Mouse (Mus musculus): ENCODE measurements around the gene Sbf2. TPM values are rescaled to one million over a fixed set of nuclear protein-coding genes. Genes with fewer than 3 reads are reported as not detected.
A peak's percentile ranks its signal among the peaks of the same experiment; 100 is the strongest.

The Sbf2 gene
- total and polyA plus RNA-seq, 2 experiments = 7.2 to 19.6 TPM

- no peak overlapping the region for H3K4me3 ChIP-seq (ENCODE audit: insufficient read depth, low read depth, low read length)
- H3K27ac ChIP-seq (replicated peaks; ENCODE audit: insufficient read depth, low read depth, low read length) = no peak overlapping the region
- no peaks in the 10 kb centered on the region for H3K27me3 ChIP-seq (ENCODE audit: control insufficient read depth, insufficient read depth, low read length)
- H3K79me2 ChIP-seq (ENCODE audit: control insufficient read depth, insufficient read depth, low read length) = no peaks in the 10 kb centered on the region
- H3K9ac ChIP-seq (ENCODE audit: low read depth, low read length) = no peak overlapping the region
- H3K36me3 ChIP-seq (ENCODE audit: control insufficient read depth, insufficient read depth, low read length) = peaks cover 9% of the 10 kb centered on the region; the same call in 1 of the 2 replicates
- H3K4me1 ChIP-seq (ENCODE audit: control insufficient read depth, insufficient read depth, low read length) = no peaks in the 10 kb centered on the region
- 91% methylated on average over 7 of the region's 7 CpGs for WGBS
- TF ChIP-seq CTCF (IDR thresholded peaks at IDR 0.05; ENCODE audit: low read depth, low read length) = no peak
- no peak for TF ChIP-seq POLR2A (IDR thresholded peaks at IDR 0.05; ENCODE audit: extremely low read depth, insufficient read depth, low read length)
- no peak for DNase-seq (ENCODE audit: extremely low read depth, low read depth, low spot score)
These were observed 344.3 kb downstream of the Sbf2 start for GRCm38 (mm10) chr7:110270455-110270854.

GRCm38 (mm10) chr7:110269777-110270176 lies 344.9 kb downstream of the Sbf2 start:
- DNase-seq (ENCODE audit: extremely low read depth, low read depth, low spot score) = no peak
- H3K79me2 ChIP-seq (ENCODE audit: control insufficient read depth, insufficient read depth, low read length) = no peaks in the 10 kb centered on the region
- H3K27me3 ChIP-seq (ENCODE audit: control insufficient read depth, insufficient read depth, low read length) = no peaks in the 10 kb centered on the region
- H3K4me3 ChIP-seq (ENCODE audit: insufficient read depth, low read depth, low read length) = no peak overlapping the region
- H3K36me3 ChIP-seq (ENCODE audit: control insufficient read depth, insufficient read depth, low read length) = peaks cover 7% of the 10 kb centered on the region; the same call in 1 of the 2 replicates
- H3K4me1 ChIP-seq (ENCODE audit: control insufficient read depth, insufficient read depth, low read length) = no peaks in the 10 kb centered on the region
- no peak overlapping the region for H3K9ac ChIP-seq (ENCODE audit: low read depth, low read length)
- no peak overlapping the region for H3K27ac ChIP-seq (replicated peaks; ENCODE audit: insufficient read depth, low read depth, low read length)
- no peak for TF ChIP-seq CTCF (IDR thresholded peaks at IDR 0.05; ENCODE audit: low read depth, low read length)
- TF ChIP-seq POLR2A (IDR thresholded peaks at IDR 0.05; ENCODE audit: extremely low read depth, insufficient read depth, low read length) = no peak
- 92% methylated on average over 14 of the region's 14 CpGs for whole genome bisulfite sequencing

- TF ChIP-seq POLR2A (IDR thresholded peaks at IDR 0.05; ENCODE audit: extremely low read depth, insufficient read depth, low read length) = no peak
- TF ChIP-seq CTCF (IDR thresholded peaks at IDR 0.05; ENCODE audit: low read depth, low read length) = no peak
- 81% methylated on average over 4 of the region's 4 CpGs for WGBS
- H3K27ac ChIP-seq (replicated peaks; ENCODE audit: insufficient read depth, low read depth, low read length) = no peak overlapping the region
These were observed 346.2 kb downstream of the Sbf2 start for GRCm38 (mm10) chr7:110268511-110268910.

GRCm38 (mm10) chr7:110267994-110268393 lies 346.7 kb downstream of the Sbf2 start:
- DNase-seq (ENCODE audit: extremely low read depth, low read depth, low spot score) = no peak

More at GRCm38 (mm10) chr7:110268511-110268910, 346.2 kb downstream of the Sbf2 start:
- DNase-seq (ENCODE audit: extremely low read depth, low read depth, low spot score) = no peak
- H3K79me2 ChIP-seq (ENCODE audit: control insufficient read depth, insufficient read depth, low read length) = no peaks in the 10 kb centered on the region
- peaks cover 7% of the 10 kb centered on the region; the same call in 1 of the 2 replicates for H3K36me3 ChIP-seq (ENCODE audit: control insufficient read depth, insufficient read depth, low read length)
- no peaks in the 10 kb centered on the region for H3K27me3 ChIP-seq (ENCODE audit: control insufficient read depth, insufficient read depth, low read length)
- H3K9ac ChIP-seq (ENCODE audit: low read depth, low read length) = no peak overlapping the region
- no peak overlapping the region for H3K4me3 ChIP-seq (ENCODE audit: insufficient read depth, low read depth, low read length)
- H3K4me1 ChIP-seq (ENCODE audit: control insufficient read depth, insufficient read depth, low read length) = no peaks in the 10 kb centered on the region

GRCm38 (mm10) chr7:110267014-110267413 lies 347.7 kb downstream of the Sbf2 start:
- Histone ChIP-seq H3K27ac (replicated peaks; ENCODE audit: insufficient read depth, low read depth, low read length) (no peak overlapping the region), H3K4me1 (ENCODE audit: control insufficient read depth, insufficient read depth, low read length) (no peaks in the 10 kb centered on the region), H3K36me3 (ENCODE audit: control insufficient read depth, insufficient read depth, low read length) (peaks cover 4% of the 10 kb centered on the region; the same call in 1 of the 2 replicates), H3K4me3 (ENCODE audit: insufficient read depth, low read depth, low read length) (no peak overlapping the region), H3K79me2 (ENCODE audit: control insufficient read depth, insufficient read depth, low read length) (no peaks in the 10 kb centered on the region), H3K9ac (ENCODE audit: low read depth, low read length) (no peak overlapping the region), H3K27me3 (ENCODE audit: control insufficient read depth, insufficient read depth, low read length) (no peaks in the 10 kb centered on the region)
- TF ChIP-seq POLR2A (IDR thresholded peaks at IDR 0.05; ENCODE audit: extremely low read depth, insufficient read depth, low read length) = no peak
- no peak for TF ChIP-seq CTCF (IDR thresholded peaks at IDR 0.05; ENCODE audit: low read depth, low read length)
- no peak for DNase-seq (ENCODE audit: extremely low read depth, low read depth, low spot score)

More at GRCm38 (mm10) chr7:110267994-110268393, 346.7 kb downstream of the Sbf2 start:
- no peaks in the 10 kb centered on the region for H3K27me3 ChIP-seq (ENCODE audit: control insufficient read depth, insufficient read depth, low read length)
- no peak overlapping the region for H3K9ac ChIP-seq (ENCODE audit: low read depth, low read length)
- TF ChIP-seq CTCF (IDR thresholded peaks at IDR 0.05; ENCODE audit: low read depth, low read length) = no peak
- no peak for TF ChIP-seq POLR2A (IDR thresholded peaks at IDR 0.05; ENCODE audit: extremely low read depth, insufficient read depth, low read length)
- H3K79me2 ChIP-seq (ENCODE audit: control insufficient read depth, insufficient read depth, low read length) = no peaks in the 10 kb centered on the region
- H3K27ac ChIP-seq (replicated peaks; ENCODE audit: insufficient read depth, low read depth, low read length) = no peak overlapping the region
- H3K4me3 ChIP-seq (ENCODE audit: insufficient read depth, low read depth, low read length) = no peak overlapping the region
- H3K4me1 ChIP-seq (ENCODE audit: control insufficient read depth, insufficient read depth, low read length) = no peaks in the 10 kb centered on the region
- H3K36me3 ChIP-seq (ENCODE audit: control insufficient read depth, insufficient read depth, low read length) = peaks cover 4% of the 10 kb centered on the region; the same call in 1 of the 2 replicates
- whole genome bisulfite sequencing = 94% methylated on average over 9 of the region's 9 CpGs

GRCm38 (mm10) chr7:110265796-110266195 lies 348.9 kb downstream of the Sbf2 start:
- Histone ChIP-seq H3K9ac (ENCODE audit: low read depth, low read length) (no peak overlapping the region), H3K27ac (replicated peaks; ENCODE audit: insufficient read depth, low read depth, low read length) (no peak overlapping the region), H3K27me3 (ENCODE audit: control insufficient read depth, insufficient read depth, low read length) (no peaks in the 10 kb centered on the region), H3K4me3 (ENCODE audit: insufficient read depth, low read depth, low read length) (no peak overlapping the region), H3K4me1 (ENCODE audit: control insufficient read depth, insufficient read depth, low read length) (no peaks in the 10 kb centered on the region), H3K36me3 (ENCODE audit: control insufficient read depth, insufficient read depth, low read length) (peaks cover 4% of the 10 kb centered on the region; the same call in 1 of the 2 replicates), H3K79me2 (ENCODE audit: control insufficient read depth, insufficient read depth, low read length) (no peaks in the 10 kb centered on the region)
- WGBS = 14% methylated on average over 7 of the region's 7 CpGs
- DNase-seq (ENCODE audit: extremely low read depth, low read depth, low spot score) = peak; percentile 58
- TF ChIP-seq POLR2A (IDR thresholded peaks at IDR 0.05; ENCODE audit: extremely low read depth, insufficient read depth, low read length) (no peak), CTCF (IDR thresholded peaks at IDR 0.05; ENCODE audit: low read depth, low read length) (peak; percentile 98)

Measured in liver, adult 2 months (tissue).